Mouse (Mus musculus) c-Kit-negative CD71-positive TER-119-positive erythroid progenitor cells, embryonic 14.5 days (primary cell): ENCODE results near the gene Xirp2.
"Not testable (repeated sequence)": the region's sequence is repeated elsewhere in the genome, so short reads cannot be mapped to it uniquely, and the experiment has no call there.

Source experiments
- DNase-seq: peaks from one replicate; pipeline ENCODE4 v3.0.0-alpha.2; 2013; ENCODE audit warnings: low read depth, low spot score

The Xirp2 gene

GRCm38 (mm10) chr2:67445780-67446179 is at the start of gene Xirp2:
Xirp2 (plus strand) TSS chr2:67446002.
- DNase-seq = no peak

DNA sequence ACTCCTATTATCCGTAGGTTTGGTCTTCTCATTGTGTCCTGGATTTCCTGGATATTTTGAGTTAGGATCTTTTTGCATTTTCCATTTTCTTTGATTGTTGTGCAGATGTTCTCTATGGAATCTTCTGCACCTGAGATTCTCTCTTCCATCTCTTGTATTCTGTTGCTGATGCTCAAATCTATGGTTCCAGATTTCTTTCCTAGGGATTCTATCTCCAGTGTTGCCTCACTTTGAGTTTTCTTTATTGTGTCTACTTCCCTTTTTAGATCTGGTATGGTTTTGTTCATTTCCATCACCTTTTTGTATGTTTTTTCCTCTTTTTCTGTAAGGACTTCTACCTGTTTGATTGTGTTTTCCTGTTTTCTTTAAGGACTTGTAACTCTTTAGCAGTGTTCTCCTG is 32.4 kb upstream of the Xirp2 start, which contains the start of gene Gm21830:
Gene Gm21830 (plus strand): TSS at position 301 of the 400 bp plus-strand sequence.
- DNase-seq = not testable (repeated sequence)

DNA sequence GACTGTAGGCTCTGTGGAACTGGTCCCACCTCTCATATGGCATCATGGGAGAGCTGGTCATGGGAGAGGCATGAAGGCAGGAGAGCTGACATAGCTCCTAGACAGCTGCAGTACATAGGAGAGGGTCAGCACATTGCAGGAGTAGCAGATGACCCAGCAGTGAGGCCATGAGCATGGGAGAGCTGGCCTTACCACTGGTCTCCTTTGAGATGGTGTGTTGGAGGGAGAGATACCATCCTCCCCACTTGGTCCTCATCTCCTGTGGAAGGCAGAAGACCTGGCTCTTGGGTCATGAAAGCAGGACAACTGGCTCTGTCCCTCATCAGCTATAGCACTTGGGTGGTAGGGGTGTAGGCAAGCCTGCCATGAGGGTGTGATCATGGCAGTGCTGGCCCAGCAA is 24.9 kb upstream of the Xirp2 start:
- no peak for DNase-seq

DNA sequence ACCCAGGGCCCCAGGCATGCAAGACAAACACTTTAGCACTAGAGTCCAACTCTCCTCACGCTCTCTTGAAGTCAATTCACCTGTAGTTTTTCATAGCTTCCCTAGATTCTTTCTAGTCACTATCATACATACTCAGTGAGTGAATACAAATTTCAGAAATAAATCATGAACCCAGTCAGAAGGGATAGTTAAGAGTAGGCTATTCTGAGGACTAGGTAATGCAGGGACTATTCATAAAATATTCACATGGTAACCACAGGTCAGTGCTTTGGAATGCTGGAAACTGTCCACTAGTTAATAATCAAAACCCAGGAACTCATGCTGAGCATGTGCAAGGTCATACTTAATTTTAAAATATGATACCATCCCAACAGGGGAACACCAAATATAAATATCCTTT is 23.0 kb upstream of the Xirp2 start:
- DNase-seq = no peak

DNA sequence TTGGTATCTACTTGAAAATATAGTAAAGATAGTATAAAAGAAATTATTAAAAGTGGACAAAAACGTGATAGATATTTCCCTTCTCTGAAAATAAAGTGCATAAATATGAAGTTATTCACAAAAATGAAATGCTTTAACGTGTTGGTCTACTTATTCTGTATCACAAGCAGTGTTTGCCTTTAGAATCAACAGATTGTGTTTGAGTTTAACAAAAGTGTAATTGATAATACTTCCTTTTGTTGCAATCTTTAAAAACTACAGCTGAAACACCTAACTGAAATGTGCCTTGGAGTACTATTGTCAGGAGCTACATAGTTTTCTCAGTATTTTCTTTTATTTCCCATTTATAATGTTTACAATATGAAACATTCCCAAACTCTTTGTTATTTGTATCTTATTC is 12.7 kb upstream of the Xirp2 start, which contains the start of gene Gm26727:
Gene Gm26727 (minus strand): TSS at position 101 of the 400 bp plus-strand sequence.
- DNase-seq = no peak

- no peak for DNase-seq
These were observed 7.5 kb upstream of the Xirp2 start for GRCm38 (mm10) chr2:67438309-67438708.

GRCm38 (mm10) chr2:67446772-67447171 is 970 bp downstream of the Xirp2 start:
- no peak for DNase-seq

GRCm38 (mm10) chr2:67447206-67447605 is 1.4 kb downstream of the Xirp2 start:
- no peak for DNase-seq

DNA sequence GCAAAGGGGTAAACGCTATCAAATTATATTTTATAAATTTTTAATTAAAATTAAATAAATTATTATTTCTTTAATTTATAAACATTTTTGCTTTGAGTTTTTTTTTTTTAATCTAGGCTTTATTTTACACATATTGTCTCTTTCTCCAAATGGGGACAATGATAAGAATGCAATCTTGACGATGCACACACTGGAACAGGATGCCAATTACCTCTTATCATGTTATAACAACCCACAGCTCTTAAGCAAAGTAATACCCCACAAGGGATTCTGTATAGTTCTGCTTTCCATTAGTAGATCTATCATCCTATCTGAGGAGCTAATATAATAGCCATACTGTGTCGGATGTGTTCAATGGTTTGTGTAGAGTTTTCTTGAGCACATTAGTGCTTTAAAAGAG is 15.1 kb downstream of the Xirp2 start:
- DNase-seq = no peak

- DNase-seq = no peak
These were observed 21.2 kb downstream of the Xirp2 start for GRCm38 (mm10) chr2:67467036-67467435.

GRCm38 (mm10) chr2:67470030-67470429 is 24.2 kb downstream of the Xirp2 start:
- DNase-seq = not testable (repeated sequence)

DNA sequence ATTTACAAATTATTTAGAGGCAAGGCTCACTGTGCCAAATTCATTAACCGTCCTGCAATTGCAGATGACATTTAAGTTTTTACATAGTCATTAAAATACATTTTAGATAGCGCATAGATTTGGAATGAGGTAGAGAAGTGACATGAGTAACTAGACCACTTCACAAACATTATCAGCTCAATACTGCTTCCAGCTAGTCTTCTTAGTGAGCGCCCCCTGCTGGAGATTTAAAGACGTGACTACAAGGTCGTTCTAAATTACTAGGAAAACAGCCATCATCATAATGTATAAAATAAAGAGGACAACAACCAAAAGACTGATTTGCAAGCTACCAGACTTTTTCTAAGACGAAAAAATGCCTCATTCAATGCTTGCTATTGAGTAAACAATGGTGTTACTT is 32.0 kb downstream of the Xirp2 start:
- DNase-seq = peak; percentile 8

GRCm38 (mm10) chr2:67481051-67481450 is 35.2 kb downstream of the Xirp2 start:
- DNase-seq = no peak

GRCm38 (mm10) chr2:67486721-67487120 is 40.9 kb downstream of the Xirp2 start:
- no peak for DNase-seq

GRCm38 (mm10) chr2:67487162-67487561 is 41.4 kb downstream of the Xirp2 start:
- DNase-seq = no peak

GRCm38 (mm10) chr2:67488465-67489127 is 42.8 kb downstream of the Xirp2 start:
- no peak for DNase-seq

- DNase-seq = no peak
These were observed 43.3 kb downstream of the Xirp2 start for GRCm38 (mm10) chr2:67489128-67489492.

- no peak for DNase-seq
These were observed 59.7 kb downstream of the Xirp2 start for GRCm38 (mm10) chr2:67505457-67505856.

GRCm38 (mm10) chr2:67516405-67516804 is 70.6 kb downstream of the Xirp2 start:
- no peak for DNase-seq

DNA sequence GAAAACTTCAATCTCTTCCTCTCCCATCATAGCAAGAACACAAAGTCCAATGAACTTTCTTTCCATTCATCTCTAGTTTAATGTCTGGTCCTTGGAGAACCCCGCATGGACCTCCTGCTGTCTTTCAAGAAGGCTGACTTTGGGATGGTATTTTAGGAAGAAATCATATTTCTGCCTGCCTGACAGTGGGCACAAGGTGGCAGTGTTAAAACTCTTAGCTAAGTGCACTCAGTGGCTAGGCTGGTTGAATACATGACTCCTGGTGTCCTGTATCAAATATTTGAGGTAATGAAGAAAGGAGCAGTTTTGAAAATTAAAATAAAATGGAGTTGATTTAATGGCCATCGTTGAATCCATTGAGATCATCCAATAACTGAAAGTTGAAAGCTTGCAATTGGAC is 89.5 kb downstream of the Xirp2 start:
- no peak for DNase-seq

- DNase-seq = no peak
These were observed 93.6 kb downstream of the Xirp2 start for GRCm38 (mm10) chr2:67539426-67539825.

DNA sequence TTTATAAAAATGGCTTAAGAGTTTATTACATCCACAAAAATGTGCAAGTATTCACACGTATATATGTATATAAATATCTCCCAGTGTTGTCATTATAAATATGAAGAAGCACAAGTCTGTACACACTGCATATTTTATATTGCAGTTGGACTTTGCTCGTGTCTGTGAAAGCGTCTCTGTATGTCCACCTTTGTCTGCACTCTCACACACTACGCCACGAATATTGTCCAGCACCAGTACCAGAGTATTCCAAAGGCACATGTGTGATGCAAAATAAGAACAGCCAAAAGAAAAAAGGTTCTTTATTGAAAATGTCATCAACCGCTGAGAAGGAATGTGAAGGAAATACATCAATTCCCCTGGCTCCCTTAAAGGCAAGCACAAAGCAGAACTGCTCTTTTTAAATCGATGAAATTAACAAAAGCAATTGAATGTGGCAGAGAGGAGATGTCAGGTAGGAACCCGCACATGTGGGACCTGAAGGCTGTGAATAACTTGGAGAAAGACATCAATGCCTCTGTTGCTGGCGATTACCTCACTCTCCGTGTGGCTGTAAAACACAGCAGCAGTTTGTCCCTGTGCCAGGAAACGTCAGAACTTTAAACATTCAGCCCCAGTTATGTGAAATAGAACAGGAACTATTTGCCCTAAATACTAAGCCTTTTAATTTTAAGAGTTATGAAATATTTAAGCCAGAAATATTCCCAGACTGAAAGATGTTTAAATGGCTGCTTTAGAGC is 96.3 kb downstream of the Xirp2 start:
- DNase-seq = no peak

- DNase-seq = no peak
These were observed 98.6 kb downstream of the Xirp2 start for GRCm38 (mm10) chr2:67544426-67544825.
